Mouse (Mus musculus) heart, embryonic 14.5 days (tissue): ENCODE data around the gene Sf3b5. TPM values are rescaled to one million over a fixed set of nuclear protein-coding genes. Genes with fewer than 3 reads are reported as not detected.

Experiments used
- ATAC-seq: fragments of 200-750 bp; cut with Nextera tagmentation; 2 replicates; pipeline ENCODE4 v1.8.0; 2017; ENCODE audit warnings: low read depth, moderate TSS enrichment; ENCODE audit not compliant: insufficient number of reproducible peaks, insufficient read depth, low FRiP score
- H3K27ac ChIP-seq, 2 experiments: fragments of 200-500 bp in 1 of 2; fragments of 300-500 bp in 1 of 2; sonication (generic) in 1 of 2; replicated peaks in 1 of 2; 2 replicates each; pipeline ENCODE4 v1.5.1; 2012 to 2014; ENCODE audit warnings: low read depth in 2 of 2, low read length in 2 of 2, control low read depth in 1 of 2, mild to moderate bottlenecking in 1 of 2, mixed read lengths in 1 of 2; ENCODE audit not compliant: control insufficient read depth in 1 of 2, insufficient read depth in 1 of 2
- H3K27me3 ChIP-seq: fragments of 300-500 bp; sonication (generic); 2 replicates; pipeline ENCODE4 v1.6.1; 2014; ENCODE audit warnings: mild to moderate bottlenecking, low read length, control low read depth; ENCODE audit not compliant: control insufficient read depth, insufficient read depth
- H3K36me3 ChIP-seq: fragments of 300-500 bp; sonication (generic); 2 replicates; pipeline ENCODE4 v1.6.1; 2014; ENCODE audit warnings: mild to moderate bottlenecking, control low read depth, low read length, mixed read lengths; ENCODE audit not compliant: control insufficient read depth, insufficient read depth
- H3K4me1 ChIP-seq, 2 experiments: fragments of 200-500 bp in 1 of 2; fragments of 300-500 bp in 1 of 2; sonication (generic) in 1 of 2; 2 replicates each; pipeline ENCODE4 v1.6.1; 2012 to 2014; ENCODE audit warnings: low read length in 2 of 2, control low read depth in 1 of 2, mixed read lengths in 1 of 2; ENCODE audit not compliant: control insufficient read depth in 2 of 2, insufficient read depth in 2 of 2
- H3K4me2 ChIP-seq: fragments of 300-500 bp; sonication (generic); 2 replicates; pipeline ENCODE4 v1.6.1; 2014; ENCODE audit warnings: mild to moderate bottlenecking, low read length
- H3K4me3 ChIP-seq, 2 experiments: fragments of 200-500 bp in 1 of 2; fragments of 300-500 bp in 1 of 2; sonication (generic) in 1 of 2; 2 replicates each; pipeline ENCODE4 v1.5.1; 2012 to 2014; ENCODE audit warnings: low read length in 2 of 2, mild to moderate bottlenecking in 2 of 2, control low read depth in 1 of 2, low read depth in 1 of 2, moderate library complexity in 1 of 2; ENCODE audit not compliant: control insufficient read depth in 1 of 2, insufficient read depth in 1 of 2
- H3K9ac ChIP-seq: fragments of 300-500 bp; sonication (generic); 2 replicates; pipeline ENCODE4 v1.6.1; 2014; ENCODE audit warnings: mild to moderate bottlenecking, low read length
- H3K9me3 ChIP-seq: fragments of 300-500 bp; sonication (generic); 2 replicates; pipeline ENCODE4 v1.6.1; 2016; ENCODE audit warnings: low read length, control low read depth; ENCODE audit not compliant: control insufficient read depth
- WGBS: fragments of 180-500 bp; shearing (Covaris S2); extraction: QIAGEN DNeasy Blood & Tissue Kit; methylation state at CpG from one replicate; pipeline ENCODE4 v1.1.7; 2014; 5-methylcytosine and 5-hydroxymethylcytosine counted together
- polyA plus RNA-seq: library from polyadenylated mRNA; unstranded; fragments of >200 nt; fragmentation: Nextera tagmentation; extraction: Ambion mirVana; gene quantifications from 2 replicates; pipeline ENCODE4 v1.2.1, GENCODE M21; 2014

Gene Sf3b5
- polyA plus RNA-seq, 1 experiment from 2014 or later: 32.8 TPM

DNA sequence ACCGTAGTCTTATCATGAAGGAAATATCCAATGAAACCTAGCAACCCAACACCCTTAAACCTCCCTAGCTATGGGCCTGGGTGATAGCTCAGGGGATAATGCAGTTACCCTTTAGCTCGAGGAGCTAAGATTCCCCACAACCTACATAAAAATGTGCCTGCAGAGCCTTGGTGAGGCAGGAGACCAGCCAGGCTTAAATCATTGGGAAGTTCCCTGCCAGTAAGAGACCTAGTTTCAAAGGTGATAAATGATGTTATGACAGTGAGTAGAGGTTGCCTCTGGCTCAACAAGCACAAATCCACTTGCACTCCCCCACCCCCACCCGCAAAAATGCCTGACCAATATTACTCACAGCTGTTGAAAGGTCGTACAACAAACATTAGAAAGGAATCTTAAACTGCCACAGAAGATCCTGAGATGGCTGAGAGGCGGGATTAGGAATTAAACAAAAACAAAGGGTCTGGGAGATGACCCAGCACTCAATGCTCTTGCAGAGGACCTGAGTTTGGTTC is 39.4 kb upstream of the Sf3b5 start:
- ATAC-seq: no peak
- no peak overlapping the region for H3K4me3 ChIP-seq
- no peak overlapping the region for H3K4me2 ChIP-seq
- no peak overlapping the region for H3K9ac ChIP-seq
- H3K27me3 ChIP-seq: no peaks in the 10 kb centered on the region
- no peaks in the 10 kb centered on the region for H3K4me1 ChIP-seq
- H3K9me3 ChIP-seq: no peaks in the 10 kb centered on the region
- no peak overlapping the region for H3K27ac ChIP-seq
- 72% methylated on average over 5 of the region's 5 CpGs for WGBS
- no peaks in the 10 kb centered on the region for H3K36me3 ChIP-seq

GRCm38 (mm10) chr10:12974572-12974971 is 30.6 kb upstream of the Sf3b5 start:
- Histone ChIP-seq H3K4me1 (peaks cover 2 to 5% of the 10 kb centered on the region in 2 experiments; a peak in 1 of 4 replicates), H3K36me3 (no peaks in the 10 kb centered on the region), H3K27ac (no peak overlapping the region), H3K4me3 (no peak overlapping the region), H3K4me2 (no peak overlapping the region), H3K9me3 (no peaks in the 10 kb centered on the region), H3K27me3 (no peaks in the 10 kb centered on the region), H3K9ac (no peak overlapping the region)
- 85% methylated on average over 6 of the region's 6 CpGs for WGBS
- no peak for ATAC-seq

DNA sequence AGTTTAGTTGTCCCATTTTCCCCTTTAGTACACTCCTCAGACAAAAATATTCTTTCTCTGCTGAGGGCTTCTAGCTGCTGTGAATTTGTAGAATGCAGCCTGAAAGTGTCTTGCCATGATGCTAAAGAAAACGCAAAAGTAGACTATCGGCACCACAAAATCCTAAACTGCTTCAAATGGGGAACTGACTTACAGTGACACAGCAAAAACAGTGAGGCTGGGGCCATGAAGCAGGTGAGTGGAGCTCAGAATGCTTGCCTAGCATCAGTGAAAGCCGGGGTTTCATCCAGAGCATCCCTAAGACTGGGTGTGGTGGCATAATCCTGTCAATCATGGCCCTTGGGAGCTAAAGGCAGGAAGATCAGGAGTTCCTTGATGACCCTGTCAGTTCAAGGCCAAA is 29.7 kb upstream of the Sf3b5 start:
- H3K27ac ChIP-seq: no peak overlapping the region
- ATAC-seq: no peak
- H3K4me3 ChIP-seq: no peak overlapping the region
- H3K4me2 ChIP-seq: no peak overlapping the region
- WGBS: 82% methylated on average over 3 of the region's 3 CpGs
- no peak overlapping the region for H3K9ac ChIP-seq
- H3K9me3 ChIP-seq: no peaks in the 10 kb centered on the region
- no peaks in the 10 kb centered on the region for H3K36me3 ChIP-seq
- H3K4me1 ChIP-seq: peaks cover 2 to 5% of the 10 kb centered on the region in 2 experiments; a peak in 1 of 4 replicates
- no peaks in the 10 kb centered on the region for H3K27me3 ChIP-seq

DNA sequence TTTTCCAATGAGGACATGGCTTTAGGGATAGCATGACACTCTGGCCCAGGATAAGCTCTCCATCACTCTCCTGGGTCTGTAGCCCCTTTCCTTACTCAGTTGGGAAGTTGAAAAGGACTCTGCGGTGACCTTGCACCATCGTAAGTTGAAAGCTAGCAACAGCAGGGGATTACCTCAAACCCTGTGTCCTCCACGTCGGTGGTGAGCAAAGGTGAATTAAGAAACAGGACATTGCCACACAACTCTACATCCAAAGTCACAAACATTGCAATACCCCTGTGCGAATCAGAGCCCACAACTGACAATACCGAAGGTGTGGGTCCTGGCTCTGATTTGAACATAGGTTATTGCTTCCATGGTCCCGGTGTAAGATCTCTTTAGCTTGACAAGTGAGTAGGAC is 29.2 kb upstream of the Sf3b5 start:
- ATAC-seq: no peak
- Histone ChIP-seq H3K9me3 (no peaks in the 10 kb centered on the region), H3K27me3 (no peaks in the 10 kb centered on the region), H3K4me3 (no peak overlapping the region), H3K36me3 (no peaks in the 10 kb centered on the region), H3K9ac (no peak overlapping the region), H3K4me2 (no peak overlapping the region), H3K27ac (no peak overlapping the region), H3K4me1 (peaks cover 2 to 5% of the 10 kb centered on the region in 2 experiments; a peak in 1 of 4 replicates)
- 81% methylated on average over 7 of the region's 7 CpGs for WGBS

DNA sequence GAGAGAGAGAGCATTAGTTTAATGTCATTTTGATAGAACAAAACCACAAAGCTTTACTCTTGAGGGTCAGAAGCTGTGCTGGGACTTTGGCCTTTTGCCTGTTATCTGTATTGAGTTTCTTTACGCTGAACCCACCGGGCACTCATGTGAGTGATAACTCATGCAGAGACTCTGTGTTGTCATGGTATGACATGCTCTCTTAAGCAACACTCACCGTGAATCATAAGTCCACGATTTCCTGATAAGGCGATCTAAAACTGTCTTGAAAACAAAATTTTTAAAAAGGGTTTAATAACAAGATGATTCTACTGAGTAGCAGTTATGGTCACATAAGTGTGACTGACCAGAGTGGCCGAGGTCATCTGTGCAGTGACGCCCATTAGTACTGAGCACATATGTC is 28.6 kb upstream of the Sf3b5 start:
- no peak overlapping the region for H3K27ac ChIP-seq
- H3K27me3 ChIP-seq: no peaks in the 10 kb centered on the region
- no peak overlapping the region for H3K4me2 ChIP-seq
- no peaks in the 10 kb centered on the region for H3K9me3 ChIP-seq
- no peak overlapping the region for H3K9ac ChIP-seq
- no peak for ATAC-seq
- H3K4me3 ChIP-seq: no peak overlapping the region
- peaks cover 4 to 5% of the 10 kb centered on the region in 2 experiments; a peak in 2 of 4 replicates for H3K4me1 ChIP-seq
- H3K36me3 ChIP-seq: no peaks in the 10 kb centered on the region
- 77% methylated on average over 7 of the region's 7 CpGs for WGBS

DNA sequence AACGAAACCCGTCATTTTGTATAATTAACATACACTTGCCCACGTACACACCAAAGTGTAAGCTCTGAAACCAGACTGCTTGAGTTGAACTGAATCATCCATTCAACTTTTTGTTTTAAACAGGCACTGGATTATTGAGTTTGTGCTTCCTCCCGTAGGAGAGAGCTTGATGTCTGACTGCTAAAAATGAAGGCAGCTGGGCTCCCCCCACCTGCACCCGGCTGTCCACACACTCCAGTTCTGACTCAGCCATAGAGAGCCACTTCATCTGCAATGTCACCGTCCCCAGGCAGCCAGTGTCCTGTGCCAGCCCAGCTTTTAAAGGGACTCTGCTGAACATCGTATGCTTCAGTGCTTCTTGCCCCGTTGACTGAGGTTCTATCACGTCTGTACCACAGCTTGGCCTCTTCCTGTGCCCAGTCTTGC is 27.3 kb upstream of the Sf3b5 start:
- 58% methylated on average over 9 of the region's 9 CpGs for WGBS
- Histone ChIP-seq H3K27ac (no peak overlapping the region), H3K4me2 (no peak overlapping the region), H3K4me3 (no peak overlapping the region), H3K4me1 (peaks cover 5% of the 10 kb centered on the region in 2 experiments; a peak in 2 of 4 replicates), H3K27me3 (no peaks in the 10 kb centered on the region), H3K9ac (no peak overlapping the region), H3K36me3 (no peaks in the 10 kb centered on the region), H3K9me3 (no peaks in the 10 kb centered on the region)
- peak; percentile 47; the same call in 1 of the 2 replicates for ATAC-seq

- Histone ChIP-seq H3K27ac (no peak overlapping the region), H3K9ac (no peak overlapping the region), H3K4me3 (no peak overlapping the region), H3K4me1 (peaks cover 5% of the 10 kb centered on the region in 2 experiments; a peak in 2 of 4 replicates), H3K27me3 (no peaks in the 10 kb centered on the region), H3K36me3 (no peaks in the 10 kb centered on the region), H3K9me3 (no peaks in the 10 kb centered on the region), H3K4me2 (no peak overlapping the region)
- ATAC-seq: no peak
- 54% methylated on average over 7 of the region's 7 CpGs for WGBS
These were observed 24.1 kb upstream of the Sf3b5 start for GRCm38 (mm10) chr10:12981071-12981470.

GRCm38 (mm10) chr10:12983516-12983915 is 21.6 kb upstream of the Sf3b5 start:
- Histone ChIP-seq H3K27me3 (no peaks in the 10 kb centered on the region), H3K9ac (no peak overlapping the region), H3K4me2 (no peak overlapping the region), H3K4me1 (peaks cover 12 to 17% of the 10 kb centered on the region in 2 experiments), H3K27ac (no peak overlapping the region), H3K4me3 (no peak overlapping the region), H3K36me3 (no peaks in the 10 kb centered on the region), H3K9me3 (no peaks in the 10 kb centered on the region)
- WGBS: 58% methylated on average over 3 of the region's 3 CpGs
- no peak for ATAC-seq
